Mouse (Mus musculus) heart, embryonic 15.5 days (tissue): Measurements from ENCODE around the gene Gm17545. TPM values are rescaled to one million over a fixed set of nuclear protein-coding genes. Genes with fewer than 3 reads are reported as not detected.

Experiments used
- ATAC-seq: fragments of 200-750 bp; cut with Nextera tagmentation; replicated peaks from 2 replicates; pipeline ENCODE4 v1.8.0; 2017; ENCODE audit warnings: low read depth, moderate TSS enrichment; ENCODE audit not compliant: insufficient number of reproducible peaks, insufficient read depth, low FRiP score
- H3K27ac ChIP-seq: fragments of 300-500 bp; sonication (generic); 2 replicates; pipeline ENCODE4 v1.5.1; 2015; ENCODE audit warnings: mild to moderate bottlenecking, inconsistent platforms
- H3K27me3 ChIP-seq: fragments of 300-500 bp; sonication (generic); 2 replicates; pipeline ENCODE4 v1.6.1; 2015; ENCODE audit warnings: inconsistent platforms
- H3K36me3 ChIP-seq: fragments of 300-500 bp; sonication (generic); 2 replicates; pipeline ENCODE4 v1.6.1; 2015; ENCODE audit warnings: mild to moderate bottlenecking, inconsistent platforms
- H3K4me1 ChIP-seq: fragments of 300-500 bp; sonication (generic); replicated peaks from 2 replicates; pipeline ENCODE4 v1.6.1; 2015; ENCODE audit warnings: inconsistent platforms
- H3K4me2 ChIP-seq: fragments of 300-500 bp; sonication (generic); 2 replicates; pipeline ENCODE4 v1.6.1; 2015; ENCODE audit warnings: inconsistent platforms, mild to moderate bottlenecking, moderate library complexity
- H3K4me3 ChIP-seq: fragments of 300-500 bp; sonication (generic); 2 replicates; pipeline ENCODE4 v1.5.1; 2015; ENCODE audit warnings: mild to moderate bottlenecking, inconsistent platforms
- H3K9ac ChIP-seq: fragments of 300-500 bp; sonication (generic); 2 replicates; pipeline ENCODE4 v1.6.1; 2015; ENCODE audit warnings: mild to moderate bottlenecking, inconsistent platforms
- H3K9me3 ChIP-seq: fragments of 300-500 bp; sonication (generic); replicated peaks from 2 replicates; pipeline ENCODE4 v1.6.1; 2016; ENCODE audit warnings: inconsistent platforms
- WGBS: fragments of 180-500 bp; shearing (Covaris S2); methylation state at CpG from one replicate; pipeline ENCODE4 v1.1.7; 2015; ENCODE audit warnings: mixed read lengths; 5-methylcytosine and 5-hydroxymethylcytosine counted together
- polyA plus RNA-seq: library from polyadenylated mRNA; unstranded; fragments of >200 nt; fragmentation: Nextera tagmentation; extraction: Ambion mirVana; gene quantifications from 2 replicates; pipeline ENCODE4 v1.2.1, GENCODE M21; 2015

Gene Gm17545
- polyA plus RNA-seq, 1 experiment from 2014 or later: not detected

DNA sequence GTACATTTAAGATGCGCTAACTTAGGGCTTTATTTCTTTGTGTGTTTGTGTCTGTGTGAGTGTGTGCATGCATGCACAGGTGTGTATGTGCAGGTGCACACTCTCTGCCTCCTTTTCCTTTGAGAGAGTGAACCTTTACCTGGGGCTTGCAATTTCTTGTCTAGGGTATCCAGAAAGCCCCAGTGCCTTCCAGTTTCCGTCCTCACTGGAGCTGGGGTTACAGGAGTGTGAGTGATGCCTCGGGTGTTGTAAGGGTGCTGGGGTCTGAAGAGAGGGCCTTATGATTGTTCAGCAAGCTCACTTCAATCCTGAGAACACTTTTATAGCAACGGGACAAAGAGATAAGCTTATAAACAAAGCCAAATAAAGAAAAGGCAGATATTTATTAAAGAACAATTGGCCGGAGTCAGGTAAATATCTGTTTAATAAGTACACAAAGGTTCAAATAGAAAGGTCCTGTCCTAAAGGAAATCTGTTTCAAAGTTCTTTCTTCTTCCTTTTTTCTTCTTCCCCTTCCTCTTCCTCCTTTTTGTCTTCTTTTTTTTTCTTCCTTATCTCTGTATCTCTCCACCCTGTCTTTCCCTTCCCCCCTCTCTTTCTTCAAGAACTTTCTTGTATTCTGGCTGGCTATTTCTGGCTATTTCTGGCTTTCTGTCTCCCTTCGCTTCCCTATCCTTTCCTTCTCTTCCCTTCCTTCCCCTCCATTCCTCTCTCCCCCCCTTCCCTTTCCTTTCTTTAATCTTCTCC, 43.1 kb downstream of the Gm17545 start:
- Histone ChIP-seq H3K4me1 (no peaks in the 10 kb centered on the region), H3K27ac (no peak overlapping the region), H3K9ac (no peak overlapping the region), H3K36me3 (no peaks in the 10 kb centered on the region), H3K4me3 (no peak overlapping the region), H3K4me2 (no peak overlapping the region), H3K27me3 (no peaks in the 10 kb centered on the region), H3K9me3 (no peaks in the 10 kb centered on the region)
- no peak for ATAC-seq
- WGBS: 71% methylated on average over 6 of the region's 6 CpGs

DNA sequence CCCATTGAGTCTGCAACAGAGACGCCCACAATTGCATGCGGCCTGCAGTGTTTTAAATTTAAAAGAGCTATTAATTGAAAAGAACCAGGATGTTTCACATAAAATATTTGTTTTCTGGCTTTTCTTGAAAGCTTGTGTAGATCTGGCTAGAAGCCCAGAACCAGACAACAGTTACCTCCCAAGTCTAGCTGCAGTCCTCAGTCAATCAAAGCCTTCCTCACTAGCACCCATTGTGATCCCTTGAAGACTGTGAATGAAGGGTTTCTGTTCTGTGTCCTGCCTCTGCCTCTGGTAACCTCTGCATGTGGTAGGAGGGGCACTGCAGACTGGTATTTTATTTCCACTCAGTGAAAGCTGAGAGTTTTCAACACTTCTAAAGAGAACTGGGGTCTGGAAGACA, 48.9 kb downstream of the Gm17545 start:
- 77% methylated on average over 2 of the region's 2 CpGs for WGBS
- H3K27ac ChIP-seq: no peak overlapping the region
- H3K9ac ChIP-seq: no peak overlapping the region
- H3K4me2 ChIP-seq: no peak overlapping the region
- ATAC-seq: no peak
- no peaks in the 10 kb centered on the region for H3K9me3 ChIP-seq
- H3K27me3 ChIP-seq: no peaks in the 10 kb centered on the region
- H3K4me1 ChIP-seq: peaks cover 6% of the 10 kb centered on the region
- H3K36me3 ChIP-seq: no peaks in the 10 kb centered on the region
- no peak overlapping the region for H3K4me3 ChIP-seq

GRCm38 (mm10) chr9:22503581-22503980, 49.5 kb downstream of the Gm17545 start:
- H3K9ac ChIP-seq: no peak overlapping the region
- H3K4me3 ChIP-seq: no peak overlapping the region
- H3K27ac ChIP-seq: no peak overlapping the region
- ATAC-seq: no peak
- 73% methylated on average over 5 of the region's 5 CpGs for WGBS
- H3K4me2 ChIP-seq: no peak overlapping the region
- H3K36me3 ChIP-seq: no peaks in the 10 kb centered on the region
- H3K9me3 ChIP-seq: no peaks in the 10 kb centered on the region
- H3K27me3 ChIP-seq: no peaks in the 10 kb centered on the region
- H3K4me1 ChIP-seq: peaks cover 6% of the 10 kb centered on the region

DNA sequence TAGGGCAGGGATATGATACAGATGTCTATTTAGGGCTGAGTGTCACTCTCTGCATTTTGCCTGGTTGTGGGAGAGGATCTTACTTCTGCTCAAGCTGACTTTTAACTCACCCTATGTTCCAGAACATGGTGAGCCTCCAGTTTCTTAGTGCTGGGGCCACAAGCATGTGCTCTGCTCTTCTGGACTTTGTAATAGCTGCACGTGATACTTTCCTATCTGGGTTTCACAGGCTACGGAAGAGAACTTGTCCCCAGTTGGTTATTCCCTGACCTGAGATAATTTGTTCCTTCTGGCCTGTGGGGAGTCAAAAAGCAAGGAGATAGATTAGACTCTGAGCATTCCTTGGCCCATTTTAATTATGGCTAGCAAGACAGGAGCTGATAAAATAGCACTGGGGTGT, 51.5 kb downstream of the Gm17545 start:
- Histone ChIP-seq H3K36me3 (no peaks in the 10 kb centered on the region), H3K9ac (no peak overlapping the region), H3K4me3 (no peak overlapping the region), H3K27ac (no peak overlapping the region), H3K27me3 (no peaks in the 10 kb centered on the region), H3K4me1 (peaks cover 6% of the 10 kb centered on the region), H3K4me2 (no peak overlapping the region), H3K9me3 (no peaks in the 10 kb centered on the region)
- WGBS: 37% methylated on average over 2 of the region's 2 CpGs
- ATAC-seq: no peak

Other genes with a start within 250 kb of the Gm17545 start
- gene Zfp809, start 228.6 kb upstream of the Gm17545 start, polyA plus RNA-seq: 17.8 and 22.1 TPM in 2 replicates
- 3.5 and 4.3 TPM in 2 replicates for gene Zfp599, start 194.4 kb upstream of the Gm17545 start, polyA plus RNA-seq
- 10.8 and 14.2 TPM in 2 replicates for gene Zfp810, start 146.6 kb upstream of the Gm17545 start, polyA plus RNA-seq
- gene Anln, start 65.1 kb upstream of the Gm17545 start, polyA plus RNA-seq: 46.6 and 48.6 TPM in 2 replicates
- 2.0 and 3.1 TPM in 2 replicates for gene 9530077C05Rik, start 42.8 kb upstream of the Gm17545 start, polyA plus RNA-seq
- 42.7 and 47.6 TPM in 2 replicates for gene Rp9, start 15.5 kb downstream of the Gm17545 start, polyA plus RNA-seq
- 7.6 and 9.2 TPM in 2 replicates for gene Bbs9, start 21.4 kb downstream of the Gm17545 start, polyA plus RNA-seq